Mouse (Mus musculus) lung, embryonic 16.5 days (tissue): ENCODE results near the gene Cox19. TPM values are rescaled to one million over a fixed set of nuclear protein-coding genes. Genes with fewer than 3 reads are reported as not detected.

ENCODE experiments used
- ATAC-seq: fragments of 200-750 bp; cut with Nextera tagmentation; 2 replicates; pipeline ENCODE4 v1.8.0; 2017; ENCODE audit warnings: low read depth, mild to moderate bottlenecking, moderate library complexity
- H3K27ac ChIP-seq: fragments of 300-500 bp; sonication (generic); 2 replicates; pipeline ENCODE4 v1.5.1; 2014; ENCODE audit warnings: mild to moderate bottlenecking, control low read depth, low read length
- H3K27me3 ChIP-seq: fragments of 300-500 bp; sonication (generic); 2 replicates; pipeline ENCODE4 v1.6.1; 2014; ENCODE audit warnings: low read depth, low read length, mixed read lengths; ENCODE audit not compliant: control insufficient read depth, insufficient read depth
- H3K36me3 ChIP-seq: fragments of 300-500 bp; sonication (generic); 2 replicates; pipeline ENCODE4 v1.6.1; 2014; ENCODE audit warnings: low read length; ENCODE audit not compliant: control insufficient read depth, insufficient read depth
- H3K4me1 ChIP-seq: fragments of 300-500 bp; sonication (generic); replicated peaks from 2 replicates; pipeline ENCODE4 v1.6.1; 2014; ENCODE audit warnings: low read length, mixed read lengths; ENCODE audit not compliant: control insufficient read depth, insufficient read depth
- H3K4me2 ChIP-seq: fragments of 300-500 bp; sonication (generic); 2 replicates; pipeline ENCODE4 v1.6.1; 2014; ENCODE audit warnings: low read depth, low read length, control low read depth
- H3K4me3 ChIP-seq: fragments of 300-500 bp; sonication (generic); 2 replicates; pipeline ENCODE4 v1.5.1; 2014; ENCODE audit warnings: mild to moderate bottlenecking, low read length, control low read depth
- H3K9ac ChIP-seq: fragments of 300-500 bp; sonication (generic); 2 replicates; pipeline ENCODE4 v1.6.1; 2014; ENCODE audit warnings: low read length, control low read depth
- H3K9me3 ChIP-seq: fragments of 300-500 bp; sonication (generic); 2 replicates; pipeline ENCODE4 v1.6.1; 2016; ENCODE audit warnings: low read length; ENCODE audit not compliant: control insufficient read depth
- WGBS: fragments of 180-500 bp; shearing (Covaris S2); extraction: QIAGEN DNeasy Blood & Tissue Kit; methylation state at CpG from one replicate; pipeline ENCODE4 v1.1.7; 2014; 5-methylcytosine and 5-hydroxymethylcytosine counted together
- polyA plus RNA-seq: library from polyadenylated mRNA; unstranded; fragments of >200 nt; fragmentation: Nextera tagmentation; extraction: Ambion mirVana; gene quantifications from 2 replicates; pipeline ENCODE4 v1.2.1, GENCODE M21; 2015

Cox19 gene
- polyA plus RNA-seq, 1 experiment from 2014 or later, result 79.8 TPM

- WGBS, result 74% methylated on average over 6 of the region's 6 CpGs
- no peak for ATAC-seq
- Histone ChIP-seq H3K4me1 (peaks cover 10% of the 10 kb centered on the region), H3K27me3 (peaks cover 20% of the 10 kb centered on the region), H3K4me3 (no peak overlapping the region), H3K9me3 (no peaks in the 10 kb centered on the region), H3K9ac (no peak overlapping the region), H3K36me3 (no peaks in the 10 kb centered on the region), H3K27ac (no peak overlapping the region), H3K4me2 (no peak overlapping the region)
Measured at GRCm38 (mm10) chr5:139321331-139321730, 29.9 kb downstream of the Cox19 start.

GRCm38 (mm10) chr5:139320424-139320823, 30.8 kb downstream of the Cox19 start:
- no peak for ATAC-seq
- WGBS, result 67% methylated on average over 7 of the region's 7 CpGs
- H3K27me3 ChIP-seq, result peaks cover 17% of the 10 kb centered on the region

GRCm38 (mm10) chr5:139317751-139318504, 33.3 kb downstream of the Cox19 start:
- Histone ChIP-seq H3K4me3 (no peak overlapping the region), H3K27ac (no peak overlapping the region), H3K4me1 (no peaks in the 10 kb centered on the region), H3K36me3 (no peaks in the 10 kb centered on the region), H3K27me3 (no peaks in the 10 kb centered on the region), H3K9ac (no peak overlapping the region), H3K4me2 (no peak overlapping the region), H3K9me3 (no peaks in the 10 kb centered on the region)
- 61% methylated on average over 21 of the region's 21 CpGs for WGBS
- no peak for ATAC-seq

More at GRCm38 (mm10) chr5:139320424-139320823, 30.8 kb downstream of the Cox19 start:
- H3K4me2 ChIP-seq, result no peak overlapping the region
- H3K36me3 ChIP-seq, result no peaks in the 10 kb centered on the region
- H3K9ac ChIP-seq, result no peak overlapping the region
- H3K27ac ChIP-seq, result no peak overlapping the region
- H3K4me3 ChIP-seq, result no peak overlapping the region
- H3K4me1 ChIP-seq, result peaks cover 10% of the 10 kb centered on the region
- H3K9me3 ChIP-seq, result no peaks in the 10 kb centered on the region

GRCm38 (mm10) chr5:139316982-139317675, 34.1 kb downstream of the Cox19 start:
- H3K27ac ChIP-seq, result no peak overlapping the region
- ATAC-seq, result peak; percentile 68

GRCm38 (mm10) chr5:139314941-139315642, 36.1 kb downstream of the Cox19 start:
- no peak overlapping the region for H3K27ac ChIP-seq
- no peak overlapping the region for H3K4me2 ChIP-seq
- H3K9ac ChIP-seq, result no peak overlapping the region
- H3K36me3 ChIP-seq, result no peaks in the 10 kb centered on the region
- 75% methylated on average over 12 of the region's 12 CpGs for WGBS
- ATAC-seq, result no peak
- no peak overlapping the region for H3K4me3 ChIP-seq
- no peaks in the 10 kb centered on the region for H3K9me3 ChIP-seq
- no peaks in the 10 kb centered on the region for H3K27me3 ChIP-seq
- no peaks in the 10 kb centered on the region for H3K4me1 ChIP-seq

More at GRCm38 (mm10) chr5:139316982-139317675, 34.1 kb downstream of the Cox19 start:
- WGBS, result 47% methylated on average over 6 of the region's 6 CpGs
- H3K4me3 ChIP-seq, result no peak overlapping the region
- H3K4me2 ChIP-seq, result no peak overlapping the region
- no peaks in the 10 kb centered on the region for H3K27me3 ChIP-seq
- no peak overlapping the region for H3K9ac ChIP-seq
- no peaks in the 10 kb centered on the region for H3K36me3 ChIP-seq
- H3K4me1 ChIP-seq, result no peaks in the 10 kb centered on the region
- H3K9me3 ChIP-seq, result no peaks in the 10 kb centered on the region

GRCm38 (mm10) chr5:139313536-139313935, 37.7 kb downstream of the Cox19 start:
- no peak for ATAC-seq
- no peaks in the 10 kb centered on the region for H3K4me1 ChIP-seq
- no peaks in the 10 kb centered on the region for H3K36me3 ChIP-seq
- H3K27ac ChIP-seq, result no peak overlapping the region
- WGBS, result 78% methylated on average over 9 of the region's 9 CpGs
- no peak overlapping the region for H3K4me2 ChIP-seq
- no peaks in the 10 kb centered on the region for H3K27me3 ChIP-seq
- H3K4me3 ChIP-seq, result no peak overlapping the region
- H3K9me3 ChIP-seq, result no peaks in the 10 kb centered on the region
- no peak overlapping the region for H3K9ac ChIP-seq

- Histone ChIP-seq H3K4me3 (no peak overlapping the region), H3K9me3 (no peaks in the 10 kb centered on the region), H3K27me3 (no peaks in the 10 kb centered on the region), H3K4me1 (no peaks in the 10 kb centered on the region), H3K27ac (no peak overlapping the region), H3K36me3 (no peaks in the 10 kb centered on the region), H3K4me2 (no peak overlapping the region), H3K9ac (no peak overlapping the region)
- 85% methylated on average over 9 of the region's 9 CpGs for WGBS
- ATAC-seq, result no peak
Measured at GRCm38 (mm10) chr5:139311822-139312221, 39.4 kb downstream of the Cox19 start.

GRCm38 (mm10) chr5:139310477-139310876, 40.7 kb downstream of the Cox19 start:
- WGBS, result 85% methylated on average over 4 of the region's 4 CpGs
- no peaks in the 10 kb centered on the region for H3K36me3 ChIP-seq
- no peak overlapping the region for H3K27ac ChIP-seq
- H3K4me2 ChIP-seq, result no peak overlapping the region
- no peaks in the 10 kb centered on the region for H3K27me3 ChIP-seq
- H3K9ac ChIP-seq, result no peak overlapping the region
- H3K9me3 ChIP-seq, result no peaks in the 10 kb centered on the region
- ATAC-seq, result no peak
- H3K4me3 ChIP-seq, result no peak overlapping the region
- H3K4me1 ChIP-seq, result no peaks in the 10 kb centered on the region

- Histone ChIP-seq H3K9ac (no peak overlapping the region), H3K4me2 (no peak overlapping the region), H3K9me3 (no peaks in the 10 kb centered on the region), H3K4me3 (no peak overlapping the region), H3K27ac (no peak overlapping the region), H3K36me3 (no peaks in the 10 kb centered on the region), H3K4me1 (no peaks in the 10 kb centered on the region), H3K27me3 (no peaks in the 10 kb centered on the region)
- no peak for ATAC-seq
- 58% methylated on average over 3 of the region's 3 CpGs for WGBS
Measured at GRCm38 (mm10) chr5:139309946-139310345, 41.3 kb downstream of the Cox19 start.
